Mouse (Mus musculus) intestine, postnatal 0 days (tissue): ENCODE data around the gene Spindoc. TPM values are rescaled to one million over a fixed set of nuclear protein-coding genes. Genes with fewer than 3 reads are reported as not detected.
A peak's percentile ranks its signal among the peaks of the same experiment; 100 is the strongest.

Source experiments
- ATAC-seq: fragments of 200-750 bp; cut with Nextera tagmentation; 2 replicates; pipeline ENCODE4 v1.8.0; 2017; ENCODE audit warnings: mild to moderate bottlenecking, moderate TSS enrichment, moderate library complexity
- H3K27ac ChIP-seq: fragments of 300-500 bp; sonication (generic); 2 replicates; pipeline ENCODE4 v1.5.1; 2014; ENCODE audit warnings: mild to moderate bottlenecking, low read depth, low read length, moderate library complexity
- H3K27me3 ChIP-seq: fragments of 300-500 bp; sonication (generic); replicated peaks from 2 replicates; pipeline ENCODE4 v1.6.1; 2014; ENCODE audit warnings: low read length, mixed read lengths; ENCODE audit not compliant: control insufficient read depth, insufficient read depth
- H3K36me3 ChIP-seq: fragments of 300-500 bp; sonication (generic); 2 replicates; pipeline ENCODE4 v1.6.1; 2014; ENCODE audit warnings: mild to moderate bottlenecking, moderate library complexity; ENCODE audit not compliant: control insufficient read depth, insufficient read depth
- H3K4me1 ChIP-seq: fragments of 300-500 bp; sonication (generic); replicated peaks from 2 replicates; pipeline ENCODE4 v1.6.1; 2014; ENCODE audit warnings: antibody characterized with exemption, low read length, mixed read lengths; ENCODE audit not compliant: control insufficient read depth, insufficient read depth
- H3K4me2 ChIP-seq: fragments of 300-500 bp; sonication (generic); replicated peaks from 2 replicates; pipeline ENCODE4 v1.6.1; 2014; ENCODE audit warnings: low read depth, mild to moderate bottlenecking, moderate library complexity
- H3K4me3 ChIP-seq: fragments of 300-500 bp; sonication (generic); 2 replicates; pipeline ENCODE4 v1.5.1; 2014; ENCODE audit warnings: low read depth, low read length
- H3K9ac ChIP-seq: fragments of 300-500 bp; sonication (generic); 2 replicates; pipeline ENCODE4 v1.6.1; 2014; ENCODE audit warnings: mild to moderate bottlenecking, low read depth, low read length
- H3K9me3 ChIP-seq: fragments of 300-500 bp; sonication (generic); 2 replicates; pipeline ENCODE4 v1.6.1; 2016; ENCODE audit warnings: mixed run types; ENCODE audit not compliant: control insufficient read depth
- CTCF ChIP-seq: sonication (generic); IDR thresholded peaks from 2 replicates; pipeline ENCODE4 v1.5.1; 2016; ENCODE audit warnings: low read depth, mild to moderate bottlenecking, control low read depth, antibody characterized with exemption, moderate library complexity
- WGBS: fragments of 180-500 bp; shearing (Covaris S2); extraction: QIAGEN DNeasy Blood & Tissue Kit; methylation state at CpG from one replicate; pipeline ENCODE4 v1.1.7; 2014; 5-methylcytosine and 5-hydroxymethylcytosine counted together
- polyA plus RNA-seq: library from polyadenylated mRNA; unstranded; fragments of >200 nt; fragmentation: Nextera tagmentation; extraction: Ambion mirVana; gene quantifications from 2 replicates; pipeline ENCODE4 v1.2.1, GENCODE M21; 2015

Spindoc gene
- 11.3 and 12.2 TPM in 2 replicates for polyA plus RNA-seq

DNA sequence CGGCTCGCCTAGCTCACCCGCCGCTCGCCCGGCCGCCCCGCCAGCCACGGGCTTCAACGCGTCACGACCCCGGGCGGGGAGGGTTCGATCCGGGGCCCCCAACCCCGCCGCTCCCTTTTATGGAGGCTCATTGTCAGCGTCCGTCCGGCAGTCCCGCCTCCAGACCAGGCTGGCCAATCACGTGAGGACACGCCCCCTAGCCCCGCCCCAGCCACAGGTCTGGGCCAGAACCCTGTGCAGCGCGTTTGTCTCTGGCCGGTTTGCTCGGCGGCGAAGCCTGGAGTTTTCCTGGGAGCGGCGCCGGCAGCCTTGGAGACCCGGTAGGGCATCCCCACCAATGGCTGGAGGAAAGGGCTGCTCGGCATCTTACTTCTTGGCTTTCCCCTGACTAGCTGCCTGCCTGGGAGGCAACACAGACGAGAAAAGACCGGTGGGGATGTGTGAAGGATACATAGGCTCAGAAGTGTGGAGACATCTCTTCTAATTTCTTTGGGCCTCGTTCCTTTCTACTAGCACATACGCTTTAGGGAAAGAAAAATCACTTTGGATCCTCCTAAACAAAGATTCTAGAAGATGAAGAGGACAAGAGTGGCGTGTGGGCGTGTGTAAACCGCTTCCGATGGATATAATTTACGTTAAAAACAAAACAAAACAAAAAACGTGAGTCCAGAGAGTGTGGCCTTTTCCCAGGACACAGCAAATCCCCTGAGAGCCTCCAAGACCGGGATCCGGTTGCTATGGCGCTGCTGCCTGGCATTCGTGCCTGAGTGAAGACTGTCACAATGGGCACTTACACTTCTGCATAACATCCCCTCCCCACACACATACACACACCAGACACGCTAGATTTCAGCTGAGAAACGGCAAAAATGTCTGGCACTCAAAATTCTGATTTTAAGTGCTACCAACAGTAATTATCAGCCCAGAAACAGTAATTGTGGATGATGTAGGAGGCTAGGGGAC, at the start of gene Spindoc:
TSS of gene Spindoc (minus strand) at position 92 of the 963 bp plus-strand sequence.
- no peak for TF ChIP-seq CTCF
- 2% methylated on average over 48 of the region's 52 CpGs for WGBS
- ATAC-seq: peak; percentile 98
- Histone ChIP-seq H3K9ac (peak within 1 kb of the TSS; percentile 94), H3K9me3 (no peaks in the 10 kb centered on the region), H3K4me2 (peak within 1 kb of the TSS; percentile 73), H3K27ac (peak within 1 kb of the TSS; percentile 78), H3K27me3 (no peaks in the 10 kb centered on the region), H3K36me3 (no peaks in the 10 kb centered on the region), H3K4me1 (no peaks in the 10 kb centered on the region; the same call in 1 of the 2 replicates), H3K4me3 (peak within 1 kb of the TSS; percentile 75)

DNA sequence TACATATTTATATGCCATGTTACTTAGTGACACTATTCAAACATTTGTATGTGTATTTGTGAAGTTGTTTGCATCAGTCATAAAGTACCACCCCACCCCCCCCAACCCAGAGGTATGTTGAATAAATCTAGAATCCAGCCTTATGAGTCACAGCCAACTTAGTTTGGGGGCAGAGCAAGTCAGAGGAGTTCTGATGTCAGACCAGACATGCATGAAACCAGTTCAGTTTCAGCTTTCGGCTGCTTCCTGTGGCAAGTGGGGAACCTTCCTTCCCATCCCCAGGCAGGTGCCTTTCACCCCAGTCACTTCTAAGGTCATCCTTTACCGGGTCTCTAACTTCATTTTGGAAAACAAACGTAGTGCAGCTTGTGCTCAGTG, 42.6 kb upstream of the Spindoc start:
- peaks cover 48% of the 10 kb centered on the region for H3K36me3 ChIP-seq
- 50% methylated on average over 3 of the region's 3 CpGs for WGBS
- H3K4me2 ChIP-seq: no peak overlapping the region
- H3K9me3 ChIP-seq: no peaks in the 10 kb centered on the region
- ATAC-seq: no peak
- H3K4me1 ChIP-seq: peaks cover 13% of the 10 kb centered on the region; the same call in 1 of the 2 replicates
- no peak for TF ChIP-seq CTCF
- H3K27me3 ChIP-seq: no peaks in the 10 kb centered on the region
- no peak overlapping the region for H3K27ac ChIP-seq
- H3K4me3 ChIP-seq: no peak overlapping the region
- H3K9ac ChIP-seq: no peak overlapping the region

DNA sequence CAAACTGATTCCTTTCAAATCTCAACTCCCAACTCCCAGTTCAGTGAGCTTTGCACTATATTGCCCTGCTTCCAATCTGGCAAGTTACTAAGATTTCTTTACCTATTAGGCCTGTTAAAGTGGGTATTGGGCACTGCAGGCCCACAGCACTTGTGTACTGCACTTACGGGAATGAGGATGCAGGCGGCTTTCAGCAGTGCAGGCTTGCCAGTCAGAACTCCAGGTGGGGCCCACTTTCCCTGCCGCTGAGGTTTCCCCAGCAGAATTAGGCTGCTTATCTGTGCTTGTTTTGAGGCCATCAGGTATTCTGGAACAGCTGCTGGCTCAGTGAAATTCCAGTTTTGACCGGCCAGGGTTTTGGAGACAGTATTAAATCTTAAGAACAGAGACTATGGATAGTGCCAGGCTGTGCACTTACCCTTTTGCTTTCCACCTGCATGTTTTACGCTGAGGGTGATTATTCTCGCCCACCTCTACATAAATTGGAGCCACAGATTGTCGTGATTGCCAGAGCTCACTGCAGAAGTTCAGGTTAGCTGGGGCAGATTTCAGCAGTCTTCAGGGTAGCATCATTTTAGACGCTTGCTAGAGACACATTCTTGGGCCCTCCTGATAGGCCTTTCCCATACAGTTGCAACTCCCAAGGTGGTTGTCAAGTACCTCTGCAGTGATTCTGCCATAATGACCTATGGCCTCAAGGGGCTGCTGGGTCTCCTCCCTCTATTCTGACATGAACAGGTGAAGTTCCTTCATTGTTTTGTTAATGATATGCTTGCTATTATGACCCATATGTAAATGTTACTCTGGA, 42.0 kb upstream of the Spindoc start:
- Histone ChIP-seq H3K4me1 (peaks cover 13% of the 10 kb centered on the region; the same call in 1 of the 2 replicates), H3K9me3 (no peaks in the 10 kb centered on the region), H3K27me3 (no peaks in the 10 kb centered on the region), H3K4me3 (no peak overlapping the region), H3K9ac (no peak overlapping the region), H3K36me3 (peaks cover 49% of the 10 kb centered on the region), H3K27ac (no peak overlapping the region), H3K4me2 (no peak overlapping the region)
- no peak for ATAC-seq
- no peak for TF ChIP-seq CTCF
- 60% methylated on average over 8 of the region's 8 CpGs for WGBS

DNA sequence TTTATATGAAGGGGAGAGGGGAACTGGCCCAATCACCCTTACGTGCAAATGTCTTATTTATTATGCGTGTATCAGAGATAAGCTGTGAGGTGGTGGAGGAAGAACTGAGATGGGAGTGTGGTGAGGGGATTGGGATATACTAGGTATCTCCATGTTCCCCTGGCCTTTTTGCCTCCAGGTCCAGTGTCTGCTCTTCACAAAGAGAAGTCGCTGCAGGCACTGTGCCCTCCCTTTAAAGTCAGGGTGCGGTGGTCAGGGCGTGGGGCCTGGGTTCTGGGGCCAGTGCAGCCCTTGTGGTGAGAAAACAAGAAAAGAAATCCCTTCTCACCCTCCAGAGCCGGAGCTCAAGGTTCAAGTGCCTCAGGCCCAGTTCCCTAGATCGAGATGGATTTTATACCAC, 41.3 kb upstream of the Spindoc start:
- H3K4me1 ChIP-seq: peaks cover 17% of the 10 kb centered on the region; the same call in 1 of the 2 replicates
- no peak overlapping the region for H3K9ac ChIP-seq
- no peak overlapping the region for H3K27ac ChIP-seq
- ATAC-seq: no peak
- H3K27me3 ChIP-seq: no peaks in the 10 kb centered on the region
- no peaks in the 10 kb centered on the region for H3K9me3 ChIP-seq
- peaks cover 43% of the 10 kb centered on the region for H3K36me3 ChIP-seq
- no peak overlapping the region for H3K4me3 ChIP-seq
- no peak overlapping the region for H3K4me2 ChIP-seq
- TF ChIP-seq CTCF: no peak
- 66% methylated on average over 7 of the region's 7 CpGs for WGBS

GRCm38 (mm10) chr19:7423656-7424030, 40.8 kb upstream of the Spindoc start:
- no peak; the same call in 1 of the 2 replicates for ATAC-seq
- Histone ChIP-seq H3K4me1 (peaks cover 17% of the 10 kb centered on the region; the same call in 1 of the 2 replicates), H3K9me3 (no peaks in the 10 kb centered on the region), H3K36me3 (peaks cover 43% of the 10 kb centered on the region), H3K27ac (no peak overlapping the region), H3K4me3 (peak overlapping the region; percentile 21; the same call in 1 of the 2 replicates), H3K9ac (0 out of 2 replicates have a peak overlapping the region, but pooled peaks have one; percentile 26), H3K4me2 (peak overlapping the region; percentile 60), H3K27me3 (no peaks in the 10 kb centered on the region)
- 44% methylated on average over 15 of the region's 16 CpGs for WGBS
- TF ChIP-seq CTCF: no peak
